Mouse (Mus musculus) kidney, adult 18-20 months (tissue): ENCODE results near the gene Cd80.

Experiments
- DNase-seq: peaks from one replicate; pipeline ENCODE4 v3.0.0; 2021

Gene Cd80

DNA sequence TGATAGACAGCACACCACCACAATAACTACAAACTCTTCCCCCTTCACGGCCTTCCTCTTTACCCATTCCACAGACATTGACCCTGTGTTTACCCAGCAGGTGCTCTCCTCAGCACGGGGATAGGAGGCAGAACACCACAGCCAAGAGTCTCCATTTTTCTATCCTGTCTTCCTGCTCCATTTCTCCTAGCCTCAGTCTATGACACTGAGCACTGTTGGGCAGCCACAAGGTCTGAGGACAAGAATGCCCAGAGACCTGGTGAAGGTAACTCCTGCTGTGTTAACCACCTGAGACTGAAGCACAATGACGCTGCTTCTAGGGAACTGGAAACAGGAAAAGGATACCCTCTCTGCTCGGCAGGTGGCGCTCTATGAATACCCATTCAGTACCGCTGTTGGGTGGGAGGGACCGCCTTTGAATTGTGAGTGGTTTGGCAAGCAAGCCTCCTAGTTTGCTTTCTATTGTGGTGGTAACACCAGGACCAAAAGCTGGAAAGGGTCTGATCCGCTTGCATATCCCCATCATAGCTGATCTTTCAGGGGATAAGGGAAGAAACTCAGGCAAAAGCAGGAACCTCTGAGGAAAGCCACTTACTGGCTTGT is 81.3 kb downstream of the Cd80 start:
- peak; percentile 77 for DNase-seq

DNA sequence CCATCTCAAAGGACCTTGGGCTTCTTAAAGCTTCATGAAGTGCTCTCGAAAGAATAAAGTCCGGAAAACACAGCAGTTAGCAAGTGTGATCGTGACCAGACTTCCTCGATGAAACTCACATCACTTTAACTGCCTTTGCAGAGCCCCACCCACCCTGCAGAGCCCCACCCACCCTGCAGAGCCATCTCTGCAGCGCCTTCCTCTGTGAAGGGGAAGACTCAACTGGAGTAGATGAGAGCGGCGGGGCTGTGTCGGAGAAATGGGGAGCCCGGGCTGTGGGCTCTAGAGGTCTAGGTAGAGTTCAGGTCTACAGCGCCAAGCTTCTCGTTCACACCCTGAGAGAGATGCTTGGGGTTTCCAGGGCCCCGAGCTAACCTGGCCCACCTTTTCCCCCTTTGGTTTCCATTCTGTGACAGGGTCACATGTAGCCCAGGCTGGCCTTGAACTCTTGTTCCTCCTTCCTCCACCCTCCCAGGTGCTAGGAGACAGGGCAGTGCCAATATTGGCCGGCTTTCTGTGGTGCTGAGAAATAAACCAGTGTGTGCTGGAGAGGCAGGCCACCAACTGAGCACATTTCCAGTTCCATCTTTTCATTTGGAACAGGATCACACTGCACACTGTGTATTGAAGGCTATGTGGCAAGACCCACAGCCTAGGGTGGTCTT is 83.5 kb downstream of the Cd80 start:
- no peak for DNase-seq
